Mouse (Mus musculus) hindbrain, embryonic 14.5 days (tissue): ENCODE measurements around the gene Gpr158. TPM values are rescaled to one million over a fixed set of nuclear protein-coding genes. Genes with fewer than 3 reads are reported as not detected.
A peak's percentile ranks its signal among the peaks of the same experiment; 100 is the strongest.

Source experiments
- ATAC-seq: fragments of 200-750 bp; cut with Nextera tagmentation; 2 replicates; pipeline ENCODE4 v1.8.0; 2017; ENCODE audit warnings: moderate number of reproducible peaks, mild to moderate bottlenecking, moderate TSS enrichment, moderate library complexity; ENCODE audit not compliant: low FRiP score
- DNase-seq: peaks from one replicate; pipeline ENCODE4 v3.0.0-alpha.2; 2015; ENCODE audit warnings: low spot score
- H3K27ac ChIP-seq: fragments of 300-500 bp; sonication (generic); 2 replicates; pipeline ENCODE4 v1.5.1; 2014; ENCODE audit warnings: mild to moderate bottlenecking, moderate library complexity
- H3K27me3 ChIP-seq: fragments of 300-500 bp; sonication (generic); 2 replicates; pipeline ENCODE4 v1.6.1; 2014; ENCODE audit warnings: mild to moderate bottlenecking, low read length, mixed read lengths; ENCODE audit not compliant: control insufficient read depth, insufficient read depth
- H3K36me3 ChIP-seq: fragments of 300-500 bp; sonication (generic); replicated peaks from 2 replicates; pipeline ENCODE4 v1.6.1; 2014; ENCODE audit not compliant: control insufficient read depth, insufficient read depth
- H3K4me1 ChIP-seq: fragments of 300-500 bp; sonication (generic); replicated peaks from 2 replicates; pipeline ENCODE4 v1.6.1; 2014; ENCODE audit warnings: antibody characterized with exemption, low read length, mixed read lengths; ENCODE audit not compliant: control insufficient read depth, insufficient read depth
- H3K4me2 ChIP-seq: fragments of 300-500 bp; sonication (generic); replicated peaks from 2 replicates; pipeline ENCODE4 v1.6.1; 2014; ENCODE audit warnings: mild to moderate bottlenecking, moderate library complexity
- H3K4me3 ChIP-seq: fragments of 300-500 bp; sonication (generic); replicated peaks from 2 replicates; pipeline ENCODE4 v1.5.1; 2014; ENCODE audit warnings: mild to moderate bottlenecking, low read length
- H3K9ac ChIP-seq: fragments of 300-500 bp; sonication (generic); 2 replicates; pipeline ENCODE4 v1.6.1; 2014
- H3K9me3 ChIP-seq: fragments of 300-500 bp; sonication (generic); 2 replicates; pipeline ENCODE4 v1.6.1; 2016; ENCODE audit warnings: low read length; ENCODE audit not compliant: control insufficient read depth
- WGBS: fragments of 180-500 bp; shearing (Covaris S2); extraction: QIAGEN DNeasy Blood & Tissue Kit; methylation state at CpG from one replicate; pipeline ENCODE4 v1.1.7; 2014; 5-methylcytosine and 5-hydroxymethylcytosine counted together
- polyA plus RNA-seq: library from polyadenylated mRNA; unstranded; fragments of >200 nt; fragmentation: Nextera tagmentation; extraction: Ambion mirVana; gene quantifications from 2 replicates; pipeline ENCODE4 v1.2.1, GENCODE M21; 2014

Gpr158 gene
- polyA plus RNA-seq, 1 experiment from 2014 or later, result 4.9 TPM

- H3K4me1 ChIP-seq, result no peaks in the 10 kb centered on the region
- H3K27ac ChIP-seq, result no peak overlapping the region
- DNase-seq, result no peak
- no peak for ATAC-seq
- H3K36me3 ChIP-seq, result no peaks in the 10 kb centered on the region
- H3K4me3 ChIP-seq, result no peak overlapping the region
- 92% methylated on average over 9 of the region's 9 CpGs for WGBS
- H3K9ac ChIP-seq, result no peak overlapping the region
- no peaks in the 10 kb centered on the region for H3K9me3 ChIP-seq
- H3K27me3 ChIP-seq, result no peaks in the 10 kb centered on the region
- no peak overlapping the region for H3K4me2 ChIP-seq
These were observed 325.8 kb downstream of the Gpr158 start for GRCm38 (mm10) chr2:21693128-21693527.

- Histone ChIP-seq H3K27me3 (no peaks in the 10 kb centered on the region), H3K4me3 (no peak overlapping the region), H3K27ac (no peak overlapping the region), H3K9me3 (no peaks in the 10 kb centered on the region), H3K4me1 (no peaks in the 10 kb centered on the region), H3K4me2 (no peak overlapping the region), H3K36me3 (no peaks in the 10 kb centered on the region), H3K9ac (no peak overlapping the region)
- WGBS, result 76% methylated on average over 5 of the region's 5 CpGs
- DNase-seq (no peak), ATAC-seq (no peak)
These were observed 326.7 kb downstream of the Gpr158 start for GRCm38 (mm10) chr2:21693807-21694594.

DNA sequence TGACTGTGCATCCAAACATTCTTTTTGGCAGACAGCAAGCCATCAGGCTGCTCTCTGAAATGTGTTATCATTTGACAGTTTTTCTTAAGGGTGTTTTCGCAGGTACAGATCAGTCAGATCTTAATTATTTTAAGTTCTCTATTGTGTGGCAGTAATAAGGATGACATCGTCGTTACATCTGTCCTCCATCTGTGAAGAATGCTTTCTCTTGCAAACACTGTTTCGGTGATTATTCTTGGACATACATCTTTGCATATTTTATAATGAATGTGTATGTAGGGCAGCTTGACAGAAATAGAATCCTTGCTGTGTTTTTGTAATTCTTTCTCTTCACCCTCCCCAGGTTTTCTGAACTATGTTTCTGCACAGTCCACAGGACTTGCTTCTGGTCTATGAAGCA is 360.7 kb downstream of the Gpr158 start:
- 89% methylated on average over 4 of the region's 4 CpGs for WGBS
- Histone ChIP-seq H3K4me2 (no peak overlapping the region), H3K27me3 (no peaks in the 10 kb centered on the region), H3K9me3 (no peaks in the 10 kb centered on the region), H3K27ac (no peak overlapping the region), H3K9ac (no peak overlapping the region), H3K36me3 (no peaks in the 10 kb centered on the region), H3K4me1 (no peaks in the 10 kb centered on the region), H3K4me3 (no peak overlapping the region)
- DNase-seq (peak; percentile 14), ATAC-seq (no peak)

- no peak overlapping the region for H3K4me2 ChIP-seq
- WGBS, result 93% methylated on average over 2 of the region's 2 CpGs
- no peak overlapping the region for H3K9ac ChIP-seq
- DNase-seq (no peak), ATAC-seq (no peak)
- H3K27ac ChIP-seq, result no peak overlapping the region
- no peaks in the 10 kb centered on the region for H3K36me3 ChIP-seq
- no peaks in the 10 kb centered on the region for H3K27me3 ChIP-seq
- no peak overlapping the region for H3K4me3 ChIP-seq
- no peaks in the 10 kb centered on the region for H3K9me3 ChIP-seq
- H3K4me1 ChIP-seq, result no peaks in the 10 kb centered on the region
These were observed 416.4 kb downstream of the Gpr158 start for GRCm38 (mm10) chr2:21783721-21784120.

DNA sequence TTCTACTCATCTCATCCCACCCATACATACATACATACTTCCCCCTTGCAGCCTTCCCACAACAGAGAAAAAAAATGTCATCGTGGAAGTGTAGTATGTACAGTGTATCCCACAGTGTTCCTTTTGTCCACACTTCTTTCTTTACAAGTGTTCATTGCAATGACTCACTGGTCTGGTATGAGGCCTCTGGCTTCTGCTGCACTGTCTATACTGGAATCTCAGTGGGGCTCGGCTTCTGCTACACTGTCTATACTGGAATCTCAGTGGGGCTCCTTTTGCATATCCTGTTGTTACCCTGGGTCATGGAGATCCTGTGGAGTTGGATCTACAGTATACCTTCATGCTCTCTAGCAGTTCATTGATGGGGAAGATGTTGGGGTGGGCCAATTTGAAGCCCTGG is 425.8 kb downstream of the Gpr158 start:
- no peaks in the 10 kb centered on the region for H3K36me3 ChIP-seq
- 0 out of 2 replicates have a peak, but pooled peaks have one; percentile 31 for ATAC-seq
- H3K4me3 ChIP-seq, result no peak overlapping the region
- no peak overlapping the region for H3K4me2 ChIP-seq
- no peak for DNase-seq
- no peak overlapping the region for H3K27ac ChIP-seq
- H3K4me1 ChIP-seq, result no peaks in the 10 kb centered on the region
- H3K27me3 ChIP-seq, result no peaks in the 10 kb centered on the region
- H3K9me3 ChIP-seq, result no peaks in the 10 kb centered on the region
- 79% methylated on average over 2 of the region's 2 CpGs for WGBS
- no peak overlapping the region for H3K9ac ChIP-seq

GRCm38 (mm10) chr2:21799616-21800015 is 432.3 kb downstream of the Gpr158 start:
- ATAC-seq (no peak), DNase-seq (no peak)
- Histone ChIP-seq H3K27me3 (no peaks in the 10 kb centered on the region), H3K9me3 (no peaks in the 10 kb centered on the region), H3K36me3 (no peaks in the 10 kb centered on the region), H3K4me1 (no peaks in the 10 kb centered on the region), H3K9ac (no peak overlapping the region), H3K4me2 (no peak overlapping the region), H3K27ac (no peak overlapping the region), H3K4me3 (no peak overlapping the region)
- 76% methylated on average over 3 of the region's 3 CpGs for WGBS

DNA sequence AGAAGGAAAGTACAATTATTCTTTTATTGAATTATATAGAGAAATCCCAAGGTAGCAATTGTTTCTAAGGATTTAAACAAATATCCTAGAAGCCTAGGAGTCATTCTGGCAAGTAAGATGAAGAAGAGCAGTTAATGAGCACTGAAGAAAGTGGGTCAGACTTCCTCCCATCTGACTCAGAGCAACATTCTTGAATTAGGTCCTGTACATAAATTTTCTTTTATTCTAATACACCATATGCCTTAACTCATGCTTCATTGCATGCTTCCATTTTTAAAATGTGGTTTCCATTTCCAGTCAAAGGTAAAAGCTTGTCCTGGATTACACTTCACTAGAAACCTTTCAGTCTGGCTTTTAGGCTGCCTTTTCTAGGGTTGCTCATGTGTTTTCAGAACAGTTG is 432.7 kb downstream of the Gpr158 start:
- DNase-seq, result no peak
- Histone ChIP-seq H3K36me3 (no peaks in the 10 kb centered on the region), H3K9me3 (no peaks in the 10 kb centered on the region), H3K27me3 (no peaks in the 10 kb centered on the region), H3K9ac (no peak overlapping the region), H3K4me2 (no peak overlapping the region), H3K4me3 (no peak overlapping the region), H3K4me1 (no peaks in the 10 kb centered on the region), H3K27ac (no peak overlapping the region)
- ATAC-seq, result no peak

GRCm38 (mm10) chr2:21808510-21808909 is 441.2 kb downstream of the Gpr158 start:
- 84% methylated on average over 2 of the region's 2 CpGs for WGBS

DNA sequence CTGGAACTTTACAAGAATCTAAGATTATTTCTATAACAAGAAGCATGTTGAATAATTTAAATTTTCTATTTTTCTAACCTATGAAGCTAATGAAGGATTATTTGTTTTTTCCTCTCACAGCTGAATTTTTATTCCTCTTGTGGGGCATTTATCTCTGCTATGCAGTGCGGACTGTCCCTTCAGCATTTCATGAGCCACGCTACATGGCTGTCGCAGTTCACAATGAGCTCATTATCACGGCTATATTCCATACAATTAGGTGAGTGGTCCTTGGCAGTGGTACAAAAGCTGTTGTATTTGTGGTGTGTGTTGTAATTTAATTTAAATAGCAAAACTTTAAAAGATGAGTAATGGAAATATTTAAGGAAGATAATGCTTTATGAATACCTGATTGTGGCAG is 443.1 kb downstream of the Gpr158 start:
- no peaks in the 10 kb centered on the region for H3K4me1 ChIP-seq
- H3K4me3 ChIP-seq, result no peak overlapping the region
- H3K36me3 ChIP-seq, result no peaks in the 10 kb centered on the region
- no peak overlapping the region for H3K9ac ChIP-seq
- no peak for ATAC-seq
- H3K4me2 ChIP-seq, result no peak overlapping the region
- no peaks in the 10 kb centered on the region for H3K9me3 ChIP-seq
- no peak for DNase-seq
- no peak overlapping the region for H3K27ac ChIP-seq
- WGBS, result 41% methylated on average over 4 of the region's 4 CpGs
- H3K27me3 ChIP-seq, result no peaks in the 10 kb centered on the region

More at GRCm38 (mm10) chr2:21808510-21808909, 441.2 kb downstream of the Gpr158 start:
- ATAC-seq, result no peak
- Histone ChIP-seq H3K27ac (no peak overlapping the region), H3K9me3 (no peaks in the 10 kb centered on the region), H3K36me3 (no peaks in the 10 kb centered on the region), H3K4me2 (no peak overlapping the region), H3K4me1 (no peaks in the 10 kb centered on the region), H3K9ac (no peak overlapping the region), H3K27me3 (no peaks in the 10 kb centered on the region), H3K4me3 (no peak overlapping the region)
- no peak for DNase-seq

GRCm38 (mm10) chr2:21864061-21864460 is 496.7 kb downstream of the Gpr158 start:
- no peak for DNase-seq
- no peaks in the 10 kb centered on the region for H3K27me3 ChIP-seq

More at GRCm38 (mm10) chr2:21864061-21864460, 496.7 kb downstream of the Gpr158 start:
- no peak overlapping the region for H3K27ac ChIP-seq
- no peak overlapping the region for H3K4me3 ChIP-seq
- H3K36me3 ChIP-seq, result no peaks in the 10 kb centered on the region
- ATAC-seq, result no peak
- H3K9ac ChIP-seq, result no peak overlapping the region
- H3K4me2 ChIP-seq, result no peak overlapping the region
- H3K9me3 ChIP-seq, result no peaks in the 10 kb centered on the region
- H3K4me1 ChIP-seq, result no peaks in the 10 kb centered on the region
